Comparison of ENCODE assay signal across 8 mouse cellular contexts in the genomic region with DNA sequence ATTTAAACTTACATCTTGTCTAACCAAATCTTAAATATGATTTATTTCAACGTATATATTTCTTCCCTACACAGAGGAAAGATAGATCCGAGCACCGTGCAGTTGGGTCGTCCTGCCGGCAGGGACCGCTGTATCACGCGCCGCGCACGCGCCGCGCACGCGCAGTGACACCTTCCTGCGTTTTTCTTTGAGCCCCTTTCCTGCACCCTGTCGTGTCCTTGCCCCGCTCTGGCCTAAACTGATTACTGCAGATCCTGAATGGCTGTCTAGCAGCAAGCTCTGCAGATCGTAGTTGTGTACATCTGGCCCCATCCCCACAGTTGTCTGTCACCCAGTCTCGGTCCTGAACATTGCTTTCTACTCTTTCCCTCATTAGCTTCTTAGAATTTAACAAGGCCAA. TPM values are rescaled to one million over a fixed set of nuclear protein-coding genes. Genes with fewer than 3 reads are reported as not detected.
DNase-seq lines count a peak whose midpoint lies in the region; ATAC-seq lines count a peak whose summit lies in the region.

No protein-coding gene starts in this region.

- H3K27ac ChIP-seq in intestine, embryonic 14.5 days (ENCODE audit: low read depth): peak overlapping the region; percentile 69
- H3K27ac ChIP-seq in limb, embryonic 11.5 days (replicated peaks; ENCODE audit: low read depth, low read length): peak overlapping the region; percentile 70; the same call in 1 of the 2 replicates
- peak overlapping the region; percentile 79 for H3K27ac ChIP-seq in midbrain, embryonic 11.5 days (ENCODE audit: low read depth, low read length)

- H3K4me1 ChIP-seq in intestine, embryonic 14.5 days (replicated peaks; ENCODE audit: control insufficient read depth, insufficient read depth, low read length): peaks cover 33% of the 10 kb centered on the region
- peaks cover 17% of the 10 kb centered on the region for H3K4me1 ChIP-seq in limb, embryonic 11.5 days (ENCODE audit: control insufficient read depth, insufficient read depth, low read length)
- peaks cover 25% of the 10 kb centered on the region for H3K4me1 ChIP-seq in midbrain, embryonic 11.5 days (ENCODE audit: control insufficient read depth, insufficient read depth, low read length)

- intact Hi-C loops in gastrocnemius, postnatal 36 days (cut with DNase I): loop anchor here (5.0 kb wide), 1 partner anchor 36 kb away; the partner anchor contains the start of gene Zbtb7a

- no peak overlapping the region for H3K9ac ChIP-seq in intestine, embryonic 14.5 days (ENCODE audit: low read length)
- H3K9ac ChIP-seq in limb, embryonic 11.5 days (ENCODE audit: low read length): peak overlapping the region; percentile 44
- peak overlapping the region; percentile 59 for H3K9ac ChIP-seq in midbrain, embryonic 11.5 days (ENCODE audit: low read length)

- 5% methylated on average over 21 of the region's 21 CpGs for WGBS in intestine, embryonic 14.5 days
- 5% methylated on average over 21 of the region's 21 CpGs for WGBS in limb, embryonic 11.5 days
- 10% methylated on average over 21 of the region's 21 CpGs for WGBS in midbrain, embryonic 11.5 days

- H3K9me3 ChIP-seq in intestine, embryonic 14.5 days (ENCODE audit: control insufficient read depth, low read length): no peaks in the 10 kb centered on the region
- no peaks in the 10 kb centered on the region for H3K9me3 ChIP-seq in limb, embryonic 11.5 days (ENCODE audit: control insufficient read depth, low read length)
- H3K9me3 ChIP-seq in midbrain, embryonic 11.5 days (ENCODE audit: control insufficient read depth, low read length): no peaks in the 10 kb centered on the region

- ATAC-seq in intestine, embryonic 14.5 days (replicated peaks; ENCODE audit: low FRiP score, low TSS enrichment, low read depth): 0 out of 2 replicates have a peak, but pooled peaks have one; percentile 4
- ATAC-seq in limb, embryonic 11.5 days (ENCODE audit: insufficient number of reproducible peaks, low FRiP score, low TSS enrichment, low read depth): no peak; the same call in 1 of the 2 replicates
- ATAC-seq in midbrain, embryonic 11.5 days (ENCODE audit: low FRiP score): peak; percentile 20

- no peak overlapping the region for H3K4me3 ChIP-seq in intestine, embryonic 14.5 days (ENCODE audit: low read depth, low read length)
- no peak overlapping the region for H3K4me3 ChIP-seq in limb, embryonic 11.5 days (ENCODE audit: low read depth, low read length)
- H3K4me3 ChIP-seq in midbrain, embryonic 11.5 days (ENCODE audit: low read depth, low read length): no peak overlapping the region

- H3K4me2 ChIP-seq in intestine, embryonic 14.5 days (ENCODE audit: low read length): peak overlapping the region; percentile 37
- peak overlapping the region; percentile 33 for H3K4me2 ChIP-seq in limb, embryonic 11.5 days (ENCODE audit: low read depth, severe bottlenecking)
- H3K4me2 ChIP-seq in midbrain, embryonic 11.5 days: peak overlapping the region; percentile 27

- no peaks in the 10 kb centered on the region for H3K27me3 ChIP-seq in intestine, embryonic 14.5 days (replicated peaks; ENCODE audit: control insufficient read depth, insufficient read depth, low read length)
- H3K27me3 ChIP-seq in limb, embryonic 11.5 days (ENCODE audit: control insufficient read depth, insufficient read depth, low read length): no peaks in the 10 kb centered on the region
- H3K27me3 ChIP-seq in midbrain, embryonic 11.5 days (ENCODE audit: control insufficient read depth, insufficient read depth, low read length): no peaks in the 10 kb centered on the region

- DNase-seq in layer of hippocampus, adult 11-12 months (ENCODE audit: low spot score): peak; percentile 84
- DNase-seq in layer of hippocampus, adult 9-10 months (ENCODE audit: low spot score): no peak
- DNase-seq in embryo, embryonic 10.5 days (ENCODE audit: low spot score): peak; percentile 89
- DNase-seq in gastrocnemius, postnatal 36 days: peak; percentile 76 to 79
- peak; percentile 89 for DNase-seq in intestine, embryonic 14.5 days (ENCODE audit: low spot score)
- DNase-seq in limb, embryonic 11.5 days (ENCODE audit: low spot score): peak; percentile 87
- peak; percentile 99 for DNase-seq in midbrain, embryonic 11.5 days (ENCODE audit: low spot score, missing footprints)
- DNase-seq in right cerebral cortex, postnatal 4 days: peak; percentile 88

- peaks cover 8% of the 10 kb centered on the region for H3K36me3 ChIP-seq in intestine, embryonic 14.5 days (ENCODE audit: control insufficient read depth, insufficient read depth, low read length)
- peaks cover 5% of the 10 kb centered on the region for H3K36me3 ChIP-seq in limb, embryonic 11.5 days (ENCODE audit: control insufficient read depth, insufficient read depth, low read length)
- H3K36me3 ChIP-seq in midbrain, embryonic 11.5 days (ENCODE audit: control insufficient read depth, insufficient read depth, low read length): peaks cover 3% of the 10 kb centered on the region

RNA-seq across cellular contexts. Expression of gene Eef2, which starts 3.3 kb away (rescaled TPM):
- total RNA-seq in gastrocnemius, postnatal 36 days (2021): 100 to 1,000 TPM; 880 to 957 TPM
- polyA plus RNA-seq in intestine, embryonic 14.5 days (2014; fragmentation: Nextera tagmentation; extraction: Ambion mirVana): 484 and 490 TPM in 2 replicates
- 428 TPM in 2 replicates for polyA plus RNA-seq in limb, embryonic 11.5 days (2014; fragmentation: Nextera tagmentation; extraction: Ambion mirVana)
- polyA plus RNA-seq in midbrain, embryonic 11.5 days (2014; fragmentation: Nextera tagmentation; extraction: Ambion mirVana): 398 and 422 TPM in 2 replicates

RNA-seq across cellular contexts. Expression of gene Pias4, which starts 5.4 kb away (rescaled TPM):
- 10 to 100 TPM; 14.0 to 16.3 TPM for total RNA-seq in gastrocnemius, postnatal 36 days (2021)
- 40.8 and 43.3 TPM in 2 replicates for polyA plus RNA-seq in intestine, embryonic 14.5 days (2014; fragmentation: Nextera tagmentation; extraction: Ambion mirVana)
- polyA plus RNA-seq in limb, embryonic 11.5 days (2014; fragmentation: Nextera tagmentation; extraction: Ambion mirVana): 53.3 and 56.9 TPM in 2 replicates
- polyA plus RNA-seq in midbrain, embryonic 11.5 days (2014; fragmentation: Nextera tagmentation; extraction: Ambion mirVana): 42.1 and 46.5 TPM in 2 replicates

RNA-seq across cellular contexts. Expression of gene Dapk3, which starts 9.7 kb away (rescaled TPM):
- total RNA-seq in gastrocnemius, postnatal 36 days (2021): 10 to 100 TPM; 21.1 to 23.9 TPM
- polyA plus RNA-seq in intestine, embryonic 14.5 days (2014; fragmentation: Nextera tagmentation; extraction: Ambion mirVana): 57.8 and 58.8 TPM in 2 replicates
- 43.3 and 49.1 TPM in 2 replicates for polyA plus RNA-seq in limb, embryonic 11.5 days (2014; fragmentation: Nextera tagmentation; extraction: Ambion mirVana)
- polyA plus RNA-seq in midbrain, embryonic 11.5 days (2014; fragmentation: Nextera tagmentation; extraction: Ambion mirVana): 49.7 and 50.6 TPM in 2 replicates

RNA-seq across cellular contexts. Expression of gene 4930442H23Rik, which starts 10.5 kb away (rescaled TPM):
- total RNA-seq in gastrocnemius, postnatal 36 days (2021): not detected
- not detected in 2 replicates for polyA plus RNA-seq in intestine, embryonic 14.5 days (2014; fragmentation: Nextera tagmentation; extraction: Ambion mirVana)
- not detected in 2 replicates for polyA plus RNA-seq in limb, embryonic 11.5 days (2014; fragmentation: Nextera tagmentation; extraction: Ambion mirVana)
- not detected in 2 replicates for polyA plus RNA-seq in midbrain, embryonic 11.5 days (2014; fragmentation: Nextera tagmentation; extraction: Ambion mirVana)

RNA-seq across cellular contexts. Expression of gene Nmrk2, which starts 28.7 kb away (rescaled TPM):
- 10 to 100 TPM; 44.9 to 76.8 TPM for total RNA-seq in gastrocnemius, postnatal 36 days (2021)
- polyA plus RNA-seq in intestine, embryonic 14.5 days (2014; fragmentation: Nextera tagmentation; extraction: Ambion mirVana): 0.22 TPM in 2 replicates
- polyA plus RNA-seq in limb, embryonic 11.5 days (2014; fragmentation: Nextera tagmentation; extraction: Ambion mirVana): 0.08 TPM in 1 of 2 replicates, not detected in the other
- polyA plus RNA-seq in midbrain, embryonic 11.5 days (2014; fragmentation: Nextera tagmentation; extraction: Ambion mirVana): not detected in 2 replicates
